Mouse (Mus musculus) heart, embryonic 14.5 days (tissue): ENCODE data around the gene Tmc6. TPM values are rescaled to one million over a fixed set of nuclear protein-coding genes. Genes with fewer than 3 reads are reported as not detected.
A peak's percentile ranks its signal among the peaks of the same experiment; 100 is the strongest.

Experiments
- ATAC-seq: fragments of 200-750 bp; cut with Nextera tagmentation; 2 replicates; pipeline ENCODE4 v1.8.0; 2017; ENCODE audit warnings: low read depth, moderate TSS enrichment; ENCODE audit not compliant: insufficient number of reproducible peaks, insufficient read depth, low FRiP score
- H3K27ac ChIP-seq, 2 experiments: fragments of 200-500 bp in 1 of 2; fragments of 300-500 bp in 1 of 2; sonication (generic) in 1 of 2; replicated peaks in 1 of 2; 2 replicates each; pipeline ENCODE4 v1.5.1; 2012 to 2014; ENCODE audit warnings: low read depth in 2 of 2, low read length in 2 of 2, control low read depth in 1 of 2, mild to moderate bottlenecking in 1 of 2, mixed read lengths in 1 of 2; ENCODE audit not compliant: control insufficient read depth in 1 of 2, insufficient read depth in 1 of 2
- H3K27me3 ChIP-seq: fragments of 300-500 bp; sonication (generic); 2 replicates; pipeline ENCODE4 v1.6.1; 2014; ENCODE audit warnings: mild to moderate bottlenecking, low read length, control low read depth; ENCODE audit not compliant: control insufficient read depth, insufficient read depth
- H3K36me3 ChIP-seq: fragments of 300-500 bp; sonication (generic); 2 replicates; pipeline ENCODE4 v1.6.1; 2014; ENCODE audit warnings: mild to moderate bottlenecking, control low read depth, low read length, mixed read lengths; ENCODE audit not compliant: control insufficient read depth, insufficient read depth
- H3K4me1 ChIP-seq, 2 experiments: fragments of 200-500 bp in 1 of 2; fragments of 300-500 bp in 1 of 2; sonication (generic) in 1 of 2; 2 replicates each; pipeline ENCODE4 v1.6.1; 2012 to 2014; ENCODE audit warnings: low read length in 2 of 2, control low read depth in 1 of 2, mixed read lengths in 1 of 2; ENCODE audit not compliant: control insufficient read depth in 2 of 2, insufficient read depth in 2 of 2
- H3K4me2 ChIP-seq: fragments of 300-500 bp; sonication (generic); 2 replicates; pipeline ENCODE4 v1.6.1; 2014; ENCODE audit warnings: mild to moderate bottlenecking, low read length
- H3K4me3 ChIP-seq, 2 experiments: fragments of 200-500 bp in 1 of 2; fragments of 300-500 bp in 1 of 2; sonication (generic) in 1 of 2; 2 replicates each; pipeline ENCODE4 v1.5.1; 2012 to 2014; ENCODE audit warnings: low read length in 2 of 2, mild to moderate bottlenecking in 2 of 2, control low read depth in 1 of 2, low read depth in 1 of 2, moderate library complexity in 1 of 2; ENCODE audit not compliant: control insufficient read depth in 1 of 2, insufficient read depth in 1 of 2
- H3K9ac ChIP-seq: fragments of 300-500 bp; sonication (generic); 2 replicates; pipeline ENCODE4 v1.6.1; 2014; ENCODE audit warnings: mild to moderate bottlenecking, low read length
- H3K9me3 ChIP-seq: fragments of 300-500 bp; sonication (generic); 2 replicates; pipeline ENCODE4 v1.6.1; 2016; ENCODE audit warnings: low read length, control low read depth; ENCODE audit not compliant: control insufficient read depth
- WGBS: fragments of 180-500 bp; shearing (Covaris S2); extraction: QIAGEN DNeasy Blood & Tissue Kit; methylation state at CpG from one replicate; pipeline ENCODE4 v1.1.7; 2014; 5-methylcytosine and 5-hydroxymethylcytosine counted together
- polyA plus RNA-seq: library from polyadenylated mRNA; unstranded; fragments of >200 nt; fragmentation: Nextera tagmentation; extraction: Ambion mirVana; gene quantifications from 2 replicates; pipeline ENCODE4 v1.2.1, GENCODE M21; 2014

Tmc6 gene
- polyA plus RNA-seq, 1 experiment from 2014 or later: 22.5 TPM

DNA sequence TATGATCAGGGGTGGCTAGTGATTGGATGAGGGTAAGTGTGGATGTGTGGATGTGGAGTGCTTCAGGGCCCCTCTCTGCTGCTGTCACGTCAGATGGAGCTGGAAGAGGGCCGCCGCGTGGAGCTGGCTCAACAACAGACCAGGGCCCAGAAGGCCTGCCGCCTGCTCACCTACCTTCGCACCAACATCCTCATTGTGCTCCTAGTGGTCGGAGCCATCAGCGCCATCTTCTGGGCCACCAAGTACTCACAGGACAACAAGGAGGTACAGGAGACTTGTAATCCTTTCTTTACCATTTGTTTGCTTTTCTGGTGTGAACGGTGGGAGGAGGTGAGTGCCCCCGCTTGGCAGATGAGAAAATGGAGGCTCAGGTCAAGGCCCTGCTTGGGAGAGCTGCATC lies 4.3 kb upstream of the Tmc6 start:
- Histone ChIP-seq H3K9me3 (no peaks in the 10 kb centered on the region), H3K4me3 (no peak overlapping the region), H3K36me3 (no peaks in the 10 kb centered on the region), H3K4me1 (peaks cover 13 to 26% of the 10 kb centered on the region in 2 experiments), H3K4me2 (no peak overlapping the region), H3K27me3 (peaks cover 3% of the 10 kb centered on the region; the same call in 1 of the 2 replicates), H3K9ac (no peak overlapping the region), H3K27ac (no peak overlapping the region)
- no peak for ATAC-seq
- WGBS: 9% methylated on average over 10 of the region's 10 CpGs

GRCm38 (mm10) chr11:117783683-117784309 lies 1.8 kb upstream of the Tmc6 start:
- peaks cover 26 to 31% of the 10 kb centered on the region in 2 experiments for H3K4me1 ChIP-seq
- peak overlapping the region; percentile 68 for H3K9ac ChIP-seq
- 44% methylated on average over 10 of the region's 10 CpGs for WGBS
- H3K27me3 ChIP-seq: no peaks in the 10 kb centered on the region
- H3K36me3 ChIP-seq: no peaks in the 10 kb centered on the region
- peak overlapping the region; percentile 100 for H3K4me2 ChIP-seq
- H3K9me3 ChIP-seq: no peaks in the 10 kb centered on the region
- H3K4me3 ChIP-seq: peak overlapping the region; percentile 5 to 60; a peak in 2 of 4 replicates
- H3K27ac ChIP-seq: no peak overlapping the region; a peak in 1 of 4 replicates
- ATAC-seq: no peak

GRCm38 (mm10) chr11:117783089-117783488 lies 1.1 kb upstream of the Tmc6 start:
- Histone ChIP-seq H3K4me1 (peaks cover 29 to 37% of the 10 kb centered on the region in 2 experiments), H3K27me3 (no peaks in the 10 kb centered on the region), H3K9ac (peak overlapping the region; percentile 68), H3K4me2 (peak overlapping the region; percentile 100), H3K4me3 (peak overlapping the region; percentile 44 to 60), H3K27ac (peak overlapping the region; percentile 65 to 94), H3K36me3 (peaks cover 5% of the 10 kb centered on the region), H3K9me3 (no peaks in the 10 kb centered on the region)
- 4% methylated on average over 30 of the region's 31 CpGs for WGBS
- ATAC-seq: no peak

- no peak for ATAC-seq
- peak overlapping the region; percentile 68 for H3K9ac ChIP-seq
- H3K4me1 ChIP-seq: peaks cover 29 to 37% of the 10 kb centered on the region in 2 experiments
- H3K9me3 ChIP-seq: no peaks in the 10 kb centered on the region
- H3K27me3 ChIP-seq: no peaks in the 10 kb centered on the region
- peak overlapping the region; percentile 100 for H3K4me2 ChIP-seq
- 54% methylated on average over 9 of the region's 9 CpGs for WGBS
- peak overlapping the region; percentile 65 to 94 for H3K27ac ChIP-seq
- H3K4me3 ChIP-seq: peak overlapping the region; percentile 44 to 60
- peaks cover 9% of the 10 kb centered on the region for H3K36me3 ChIP-seq
Observed at GRCm38 (mm10) chr11:117782705-117783034, 672 bp upstream of the Tmc6 start.

DNA sequence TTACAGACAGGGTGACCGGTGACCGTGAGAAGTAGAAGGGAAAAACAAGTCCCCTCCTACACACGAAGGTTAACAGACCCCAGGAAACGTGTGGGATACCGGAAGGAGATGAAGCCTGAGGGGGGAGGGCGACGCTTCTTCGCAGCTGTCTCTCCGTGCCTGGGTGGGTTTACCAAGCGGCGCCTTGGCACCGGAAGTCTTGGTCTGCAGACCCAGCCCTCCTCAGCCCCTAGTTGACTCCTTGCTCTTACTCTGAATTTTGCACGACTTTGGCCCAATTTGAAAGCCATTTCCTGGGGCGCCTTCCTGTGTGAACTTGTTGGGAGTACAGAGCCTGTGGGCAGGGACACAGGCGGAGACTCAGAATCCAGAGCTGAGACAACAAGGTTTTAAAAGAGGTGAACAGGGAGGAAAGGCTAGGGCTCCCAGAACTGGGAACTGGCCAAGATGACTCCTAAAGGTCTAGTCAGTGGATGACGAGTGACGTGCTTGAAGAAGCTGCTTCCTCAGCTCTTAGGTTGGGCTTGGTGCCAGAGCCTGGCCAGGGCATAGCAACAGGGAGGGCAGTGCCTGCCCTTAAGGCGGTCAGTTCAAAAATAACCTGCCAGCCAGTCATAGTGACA lies 688 bp downstream of the Tmc6 start:
- 8% methylated on average over 18 of the region's 18 CpGs for WGBS
- Histone ChIP-seq H3K9me3 (no peaks in the 10 kb centered on the region), H3K4me3 (peak overlapping the region; percentile 51 to 60), H3K36me3 (peaks cover 22% of the 10 kb centered on the region), H3K27ac (peak overlapping the region; percentile 74 to 94), H3K4me1 (peaks cover 29 to 37% of the 10 kb centered on the region in 2 experiments), H3K27me3 (no peaks in the 10 kb centered on the region), H3K4me2 (peak overlapping the region; percentile 100), H3K9ac (peak overlapping the region; percentile 85)
- ATAC-seq: no peak

GRCm38 (mm10) chr11:117780582-117781111 lies 1.4 kb downstream of the Tmc6 start:
- Histone ChIP-seq H3K4me3 (peak overlapping the region; percentile 51 to 60), H3K9me3 (no peaks in the 10 kb centered on the region), H3K4me2 (peak overlapping the region; percentile 100), H3K36me3 (peaks cover 29% of the 10 kb centered on the region), H3K9ac (peak overlapping the region; percentile 85), H3K27me3 (no peaks in the 10 kb centered on the region), H3K27ac (peak overlapping the region; percentile 88 to 94), H3K4me1 (peaks cover 29 to 37% of the 10 kb centered on the region in 2 experiments)
- 1% methylated on average over 19 of the region's 19 CpGs for WGBS
- peak; percentile 72 for ATAC-seq

DNA sequence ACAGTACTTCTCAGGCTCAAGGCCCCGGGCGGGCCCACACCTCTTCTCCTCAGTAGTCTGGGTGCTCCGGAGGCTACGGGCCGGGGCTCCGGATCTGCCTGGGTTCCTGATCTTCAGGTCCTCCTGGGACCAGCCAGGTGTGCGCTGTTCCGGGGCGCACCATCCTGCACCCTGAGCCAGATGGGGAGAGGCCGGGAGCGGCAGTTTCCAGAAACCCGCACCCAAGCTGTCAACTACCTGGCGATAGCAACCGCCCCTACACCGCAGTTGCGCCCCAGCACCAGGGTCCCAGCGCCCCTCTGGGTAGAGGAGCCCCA lies 1.8 kb downstream of the Tmc6 start:
- H3K4me3 ChIP-seq: peak overlapping the region; percentile 51 to 60
- ATAC-seq: peak; percentile 3; the same call in 1 of the 2 replicates
- no peaks in the 10 kb centered on the region for H3K27me3 ChIP-seq
- no peaks in the 10 kb centered on the region for H3K9me3 ChIP-seq
- H3K27ac ChIP-seq: peak overlapping the region; percentile 88 to 94
- H3K4me1 ChIP-seq: peaks cover 29 to 37% of the 10 kb centered on the region in 2 experiments
- peak overlapping the region; percentile 100 for H3K4me2 ChIP-seq
- 1% methylated on average over 17 of the region's 17 CpGs for WGBS
- peak overlapping the region; percentile 85 for H3K9ac ChIP-seq
- peaks cover 33% of the 10 kb centered on the region for H3K36me3 ChIP-seq
